Mouse (Mus musculus): Measurements from ENCODE around the gene Spata25. TPM values are rescaled to one million over a fixed set of nuclear protein-coding genes. Genes with fewer than 3 reads are reported as not detected.
"Not testable (repeated sequence)": the region's sequence is repeated elsewhere in the genome, so short reads cannot be mapped to it uniquely, and the experiment has no call there.

The Spata25 gene
- polyA plus RNA-seq, 1 experiment from 2014 or later = not detected

GRCm38 (mm10) chr2:164857101-164857821, 28.9 kb upstream of the Spata25 start, which contains the start of gene Pltp:
Pltp (minus strand) TSS chr2:164857711.
- peak within 1 kb of the TSS; percentile 49 for H3K9ac ChIP-seq (ENCODE audit: low read length)
- H3K4me2 ChIP-seq (ENCODE audit: low read depth) = peak within 1 kb of the TSS; percentile 97
- H3K4me1 ChIP-seq (ENCODE audit: control insufficient read depth, insufficient read depth, low read length) = peaks cover 12% of the 10 kb centered on the region
- DNase-seq (ENCODE audit: low spot score) (peak; percentile 82), ATAC-seq (ENCODE audit: insufficient read depth, low FRiP score, low TSS enrichment) (peak; percentile 87)
- H3K4me3 ChIP-seq (ENCODE audit: low read depth, low read length) = peak within 1 kb of the TSS; percentile 48
- H3K27me3 ChIP-seq (ENCODE audit: control insufficient read depth, insufficient read depth, low read length) = peaks cover 8% of the 10 kb centered on the region
- no peaks in the 10 kb centered on the region for H3K9me3 ChIP-seq (ENCODE audit: control insufficient read depth, low read length)
- under 1% methylated on average over 45 of the region's 47 CpGs for WGBS
- H3K36me3 ChIP-seq (ENCODE audit: control insufficient read depth, insufficient read depth, low read length) = no peaks in the 10 kb centered on the region
- H3K27ac ChIP-seq (ENCODE audit: low read depth, low read length) = peak within 1 kb of the TSS; percentile 39; the same call in 1 of the 2 replicates

DNA sequence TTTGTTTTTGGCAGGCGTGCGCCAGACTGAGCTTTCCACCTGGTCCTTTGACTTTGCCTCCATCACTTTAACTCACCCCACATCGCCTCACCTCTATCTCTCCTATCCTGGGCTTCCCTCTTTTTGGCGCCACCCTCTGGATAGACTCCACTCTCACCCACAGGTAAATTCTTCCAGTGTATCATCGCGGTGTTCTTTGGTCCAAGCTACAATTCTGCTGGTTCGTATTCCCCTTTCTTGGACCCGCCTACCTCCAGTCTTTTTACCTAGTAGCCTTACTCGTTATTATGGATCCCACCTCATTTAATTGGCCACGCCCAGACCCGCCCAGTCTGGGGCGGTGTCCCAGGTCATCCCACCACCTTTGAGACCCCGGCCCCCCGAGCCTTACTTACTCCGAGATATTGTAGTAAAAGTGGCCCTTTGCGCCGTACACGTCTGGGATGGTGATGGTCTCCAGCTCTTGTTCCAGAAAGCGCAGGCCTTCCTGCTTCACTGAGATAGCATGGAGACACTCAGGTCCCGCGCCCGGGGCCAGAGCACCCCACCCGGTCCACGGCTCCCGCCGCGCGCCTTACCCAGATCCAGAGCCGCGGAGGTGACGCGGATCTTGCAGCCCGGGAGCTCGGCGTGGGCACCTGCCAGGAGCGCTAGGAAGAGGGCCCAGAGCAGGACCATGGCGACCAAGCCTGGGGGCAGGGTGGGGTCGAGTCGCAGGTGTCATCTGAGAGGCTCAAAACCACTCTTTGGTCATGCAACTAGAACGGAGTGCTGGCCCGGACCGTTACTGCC, 28.2 kb upstream of the Spata25 start:
- ATAC-seq (ENCODE audit: insufficient read depth, low FRiP score, low TSS enrichment) = peak; percentile 51; the same call in 1 of the 2 replicates
- peak overlapping the region; percentile 32 for H3K9ac ChIP-seq (ENCODE audit: low read length)
- H3K9me3 ChIP-seq (ENCODE audit: control insufficient read depth, low read length) = no peaks in the 10 kb centered on the region
- peak overlapping the region; percentile 48 for H3K4me3 ChIP-seq (ENCODE audit: low read depth, low read length)
- H3K4me1 ChIP-seq (ENCODE audit: control insufficient read depth, insufficient read depth, low read length) = peaks cover 12% of the 10 kb centered on the region
- under 1% methylated on average over 42 of the region's 42 CpGs for WGBS
- peaks cover 8% of the 10 kb centered on the region for H3K27me3 ChIP-seq (ENCODE audit: control insufficient read depth, insufficient read depth, low read length)
- no peak overlapping the region for H3K27ac ChIP-seq (ENCODE audit: low read depth, low read length)
- peak overlapping the region; percentile 97 for H3K4me2 ChIP-seq (ENCODE audit: low read depth)
- H3K36me3 ChIP-seq (ENCODE audit: control insufficient read depth, insufficient read depth, low read length) = no peaks in the 10 kb centered on the region
- DNase-seq (ENCODE audit: low spot score) = no peak

DNA sequence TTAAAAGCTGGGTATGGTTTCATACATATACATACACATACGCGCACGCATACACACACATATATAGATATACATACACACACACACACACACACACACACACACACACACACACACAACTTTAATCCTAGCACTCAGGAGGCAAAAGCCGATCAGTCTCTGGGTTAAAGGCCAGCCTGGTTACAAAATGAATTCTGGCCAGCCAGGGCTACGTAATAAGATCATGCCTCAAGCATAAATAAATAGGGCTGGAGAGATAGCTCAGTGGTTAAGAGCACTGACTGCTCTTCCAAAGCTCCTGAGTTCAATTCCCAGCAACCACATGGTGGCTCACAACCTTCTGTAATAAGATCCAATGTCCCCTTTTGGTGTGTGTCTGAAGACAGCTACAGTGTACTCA, 27.2 kb upstream of the Spata25 start:
- H3K4me1 ChIP-seq (ENCODE audit: control insufficient read depth, insufficient read depth, low read length) = peaks cover 12% of the 10 kb centered on the region
- H3K4me2 ChIP-seq (ENCODE audit: low read depth); H3K27ac ChIP-seq (ENCODE audit: low read depth, low read length); DNase-seq (ENCODE audit: low spot score); H3K4me3 ChIP-seq (ENCODE audit: low read depth, low read length); H3K27me3 ChIP-seq (ENCODE audit: control insufficient read depth, insufficient read depth, low read length); ATAC-seq (ENCODE audit: insufficient read depth, low FRiP score, low TSS enrichment); H3K9me3 ChIP-seq (ENCODE audit: control insufficient read depth, low read length); H3K36me3 ChIP-seq (ENCODE audit: control insufficient read depth, insufficient read depth, low read length); H3K9ac ChIP-seq (ENCODE audit: low read length): not testable (repeated sequence)
- 81% methylated on average over 5 of the region's 5 CpGs for WGBS

- H3K36me3 ChIP-seq (ENCODE audit: control insufficient read depth, insufficient read depth, low read length) = no peaks in the 10 kb centered on the region; the same call in 1 of the 2 replicates
- no peak for ATAC-seq (ENCODE audit: insufficient read depth, low FRiP score, low TSS enrichment)
Measured at GRCm38 (mm10) chr2:164850061-164850460, 21.7 kb upstream of the Spata25 start.

GRCm38 (mm10) chr2:164845782-164846181, 17.4 kb upstream of the Spata25 start:
- ATAC-seq (ENCODE audit: insufficient read depth, low FRiP score, low TSS enrichment) = no peak
- H3K9ac ChIP-seq (ENCODE audit: low read length) = no peak overlapping the region
- H3K4me3 ChIP-seq (ENCODE audit: low read depth, low read length) = no peak overlapping the region
- no peaks in the 10 kb centered on the region; the same call in 1 of the 2 replicates for H3K36me3 ChIP-seq (ENCODE audit: control insufficient read depth, insufficient read depth, low read length)
- H3K27ac ChIP-seq (ENCODE audit: low read depth, low read length) = no peak overlapping the region
- H3K27me3 ChIP-seq (ENCODE audit: control insufficient read depth, insufficient read depth, low read length) = no peaks in the 10 kb centered on the region
- 55% methylated on average over 3 of the region's 3 CpGs for WGBS
- H3K4me1 ChIP-seq (ENCODE audit: control insufficient read depth, insufficient read depth, low read length) = no peaks in the 10 kb centered on the region
- no peak overlapping the region for H3K4me2 ChIP-seq (ENCODE audit: low read depth)
- DNase-seq (ENCODE audit: low spot score) = no peak
- no peaks in the 10 kb centered on the region for H3K9me3 ChIP-seq (ENCODE audit: control insufficient read depth, low read length)

More at GRCm38 (mm10) chr2:164850061-164850460, 21.7 kb upstream of the Spata25 start:
- H3K9me3 ChIP-seq (ENCODE audit: control insufficient read depth, low read length) = no peaks in the 10 kb centered on the region
- no peak overlapping the region for H3K9ac ChIP-seq (ENCODE audit: low read length)
- H3K4me3 ChIP-seq (ENCODE audit: low read depth, low read length) = no peak overlapping the region
- H3K27ac ChIP-seq (ENCODE audit: low read depth, low read length) = no peak overlapping the region
- DNase-seq (ENCODE audit: low spot score) = no peak
- H3K27me3 ChIP-seq (ENCODE audit: control insufficient read depth, insufficient read depth, low read length) = no peaks in the 10 kb centered on the region
- H3K4me2 ChIP-seq (ENCODE audit: low read depth) = no peak overlapping the region
- WGBS = 94% methylated on average over 8 of the region's 8 CpGs
- no peaks in the 10 kb centered on the region for H3K4me1 ChIP-seq (ENCODE audit: control insufficient read depth, insufficient read depth, low read length)

GRCm38 (mm10) chr2:164835164-164835563, 6.8 kb upstream of the Spata25 start:
- Histone ChIP-seq H3K4me1 (ENCODE audit: control insufficient read depth, insufficient read depth, low read length) (peaks cover 16% of the 10 kb centered on the region), H3K4me3 (ENCODE audit: low read depth, low read length) (no peak overlapping the region), H3K36me3 (ENCODE audit: control insufficient read depth, insufficient read depth, low read length) (peaks cover 10% of the 10 kb centered on the region), H3K9ac (ENCODE audit: low read length) (no peak overlapping the region), H3K9me3 (ENCODE audit: control insufficient read depth, low read length) (no peaks in the 10 kb centered on the region), H3K27me3 (ENCODE audit: control insufficient read depth, insufficient read depth, low read length) (no peaks in the 10 kb centered on the region), H3K4me2 (ENCODE audit: low read depth) (no peak overlapping the region), H3K27ac (ENCODE audit: low read depth, low read length) (no peak overlapping the region)
- no peak for ATAC-seq (ENCODE audit: insufficient read depth, low FRiP score, low TSS enrichment)
- DNase-seq (ENCODE audit: low spot score) = no peak
- 96% methylated on average over 4 of the region's 4 CpGs for WGBS

DNA sequence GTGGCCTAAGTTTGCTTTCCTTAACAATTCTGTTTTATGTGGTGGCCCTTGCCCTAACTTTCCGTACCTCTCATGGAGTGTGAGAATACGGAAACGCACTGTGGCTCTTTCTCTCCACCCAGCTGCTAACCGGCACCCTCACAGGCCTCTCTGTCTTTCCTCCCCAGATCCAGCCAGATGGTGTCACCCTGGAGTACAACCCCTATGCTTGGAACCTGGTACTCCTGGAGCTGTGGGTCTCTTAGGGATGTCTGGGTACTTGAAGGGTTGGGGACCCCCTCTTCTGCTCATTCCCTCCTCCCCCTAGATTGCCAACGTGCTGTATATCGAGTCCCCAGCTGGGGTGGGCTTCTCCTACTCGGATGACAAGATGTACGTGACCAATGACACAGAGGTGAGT, 6.2 kb upstream of the Spata25 start:
- peak overlapping the region; percentile 66 for H3K9ac ChIP-seq (ENCODE audit: low read length)
- peak overlapping the region; percentile 97 for H3K4me2 ChIP-seq (ENCODE audit: low read depth)
- peaks cover 3% of the 10 kb centered on the region; the same call in 1 of the 2 replicates for H3K36me3 ChIP-seq (ENCODE audit: control insufficient read depth, insufficient read depth, low read length)
- no peaks in the 10 kb centered on the region for H3K9me3 ChIP-seq (ENCODE audit: control insufficient read depth, low read length)
- H3K27ac ChIP-seq (ENCODE audit: low read depth, low read length) = no peak overlapping the region
- WGBS = 51% methylated on average over 8 of the region's 8 CpGs
- peaks cover 16% of the 10 kb centered on the region for H3K4me1 ChIP-seq (ENCODE audit: control insufficient read depth, insufficient read depth, low read length)
- no peaks in the 10 kb centered on the region for H3K27me3 ChIP-seq (ENCODE audit: control insufficient read depth, insufficient read depth, low read length)
- ATAC-seq (ENCODE audit: insufficient read depth, low FRiP score, low TSS enrichment) (no peak), DNase-seq (ENCODE audit: low spot score) (no peak)
- H3K4me3 ChIP-seq (ENCODE audit: low read depth, low read length) = peak overlapping the region; percentile 49

- Histone ChIP-seq H3K4me1 (ENCODE audit: control insufficient read depth, insufficient read depth, low read length) (peaks cover 16% of the 10 kb centered on the region), H3K4me3 (ENCODE audit: low read depth, low read length) (peak within 1 kb of the TSS; percentile 49), H3K4me2 (ENCODE audit: low read depth) (peak within 1 kb of the TSS; percentile 97), H3K36me3 (ENCODE audit: control insufficient read depth, insufficient read depth, low read length) (no peaks in the 10 kb centered on the region), H3K9ac (ENCODE audit: low read length) (peak within 1 kb of the TSS; percentile 66), H3K27me3 (ENCODE audit: control insufficient read depth, insufficient read depth, low read length) (no peaks in the 10 kb centered on the region), H3K27ac (ENCODE audit: low read depth, low read length) (peak within 1 kb of the TSS; percentile 54; the same call in 1 of the 2 replicates), H3K9me3 (ENCODE audit: control insufficient read depth, low read length) (no peaks in the 10 kb centered on the region)
- ATAC-seq (ENCODE audit: insufficient read depth, low FRiP score, low TSS enrichment) (peak; percentile 58), DNase-seq (ENCODE audit: low spot score) (peak; percentile 91)
- under 1% methylated on average over 27 of the region's 31 CpGs for WGBS
Measured at GRCm38 (mm10) chr2:164833314-164833959, 5.1 kb upstream of the Spata25 start, which contains the start of gene Neurl2. Neurl2 (minus strand) TSS chr2:164833456.
